Mouse (Mus musculus) G1E (cell line): ENCODE data around the gene Lurap1l. TPM values are rescaled to one million over a fixed set of nuclear protein-coding genes. Genes with fewer than 3 reads are reported as not detected.

Source experiments
- ATAC-seq: 2 replicates; pipeline ENCODE4 v1.8.0; 2016; ENCODE audit warnings: mild to moderate bottlenecking; ENCODE audit not compliant: insufficient number of reproducible peaks, poor library complexity, low FRiP score, severe bottlenecking; ENCODE audit errors: extremely low read depth
- DNase-seq: peaks from one replicate; pipeline ENCODE4 v3.0.0; 2012; ENCODE audit warnings: low spot score
- H3K27me3 ChIP-seq: 2 replicates; pipeline ENCODE4 v1.6.1; 2012; ENCODE audit warnings: mild to moderate bottlenecking, low read length, inconsistent platforms; ENCODE audit not compliant: insufficient read depth
- H3K36me3 ChIP-seq: replicated peaks from 2 replicates; pipeline ENCODE3; 2012; ENCODE audit warnings: mild to moderate bottlenecking, inconsistent platforms
- H3K4me1 ChIP-seq: 2 replicates; pipeline ENCODE4 v1.6.1; 2012; ENCODE audit warnings: low read depth, low read length, inconsistent platforms, mixed read lengths; ENCODE audit not compliant: insufficient read depth
- H3K4me3 ChIP-seq: 2 replicates; pipeline ENCODE4 v1.5.1; 2012; ENCODE audit warnings: low read depth, mild to moderate bottlenecking, inconsistent platforms, low read length, moderate library complexity, mixed read lengths
- H3K9me3 ChIP-seq: replicated peaks from 2 replicates; pipeline ENCODE4 v1.6.1; 2012; ENCODE audit warnings: inconsistent platforms
- CTCF ChIP-seq: IDR thresholded peaks from 2 replicates; pipeline ENCODE4 v1.5.1; 2012; ENCODE audit warnings: low read depth, low read length, inconsistent platforms, mixed read lengths
- GATA1 ChIP-seq: IDR thresholded peaks from 2 replicates; pipeline ENCODE4 v1.6.1; 2012; ENCODE audit warnings: borderline replicate concordance, low read length, inconsistent platforms, mixed read lengths
- GATA2 ChIP-seq: IDR thresholded peaks from 2 replicates; pipeline ENCODE4 v1.6.1; 2012; ENCODE audit warnings: low read depth, low read length, inconsistent platforms, borderline replicate concordance
- POLR2AphosphoS5 ChIP-seq: IDR thresholded peaks from 2 replicates; pipeline ENCODE4 v1.6.1; 2012; ENCODE audit warnings: low read depth, low read length, inconsistent platforms; ENCODE audit not compliant: insufficient replicate concordance
- TAL1 ChIP-seq: conservative IDR thresholded peaks from 2 replicates; pipeline ENCODE4 v1.6.1; 2012; ENCODE audit warnings: low read depth, low read length, inconsistent platforms, mixed read lengths
- polyA plus RNA-seq: library from polyadenylated mRNA; stranded (reverse); fragments of >175 nt; gene quantifications from 2 replicates; pipeline ENCODE4 v1.2.3, GENCODE M21; 2012
- total RNA-seq, 2 experiments: library from RNA; stranded (forward) in 1 of 2; stranded (reverse) in 1 of 2; fragments of 200-1000 nt in 1 of 2; fragments of >200 nt in 1 of 2; fragmentation: Nextera tagmentation in 1 of 2; gene quantifications; 2 replicates each; pipeline ENCODE4 v1.2.3; 2014 to 2017

Gene Lurap1l
- total and polyA plus RNA-seq, 3 experiments: 0.05 TPM; not detected in 2

DNA sequence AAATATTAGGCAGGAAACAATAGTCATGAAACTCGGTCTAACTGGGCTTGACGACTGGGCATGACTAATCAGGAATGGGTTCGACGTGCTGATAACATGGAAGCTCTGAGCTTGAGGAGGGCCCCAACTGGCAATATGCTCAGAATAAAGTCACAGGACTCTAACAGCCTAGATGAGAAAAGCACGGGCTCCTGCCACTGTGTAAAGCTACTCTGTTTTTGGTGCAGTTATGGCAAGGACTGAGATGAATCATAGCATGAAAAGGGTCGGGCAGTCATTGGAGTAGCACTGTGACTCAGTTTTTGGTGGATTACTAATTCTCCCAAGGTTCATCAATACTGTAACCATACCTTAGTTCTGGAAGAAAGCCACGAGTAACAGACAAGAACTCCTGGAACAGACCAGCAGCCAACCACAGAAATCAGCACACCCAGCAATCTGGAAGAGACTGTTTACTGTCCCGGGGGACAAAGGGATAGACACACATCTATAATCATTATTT is 39.9 kb downstream of the Lurap1l start:
- no peaks in the 10 kb centered on the region for H3K27me3 ChIP-seq
- ATAC-seq (no peak), DNase-seq (no peak)
- no peaks in the 10 kb centered on the region for H3K36me3 ChIP-seq
- H3K9me3 ChIP-seq: peaks cover 9% of the 10 kb centered on the region
- no peak overlapping the region for H3K4me3 ChIP-seq
- TF ChIP-seq CTCF (no peak), POLR2AphosphoS5 (no peak), GATA1 (no peak), TAL1 (no peak), GATA2 (no peak)
- no peaks in the 10 kb centered on the region for H3K4me1 ChIP-seq

DNA sequence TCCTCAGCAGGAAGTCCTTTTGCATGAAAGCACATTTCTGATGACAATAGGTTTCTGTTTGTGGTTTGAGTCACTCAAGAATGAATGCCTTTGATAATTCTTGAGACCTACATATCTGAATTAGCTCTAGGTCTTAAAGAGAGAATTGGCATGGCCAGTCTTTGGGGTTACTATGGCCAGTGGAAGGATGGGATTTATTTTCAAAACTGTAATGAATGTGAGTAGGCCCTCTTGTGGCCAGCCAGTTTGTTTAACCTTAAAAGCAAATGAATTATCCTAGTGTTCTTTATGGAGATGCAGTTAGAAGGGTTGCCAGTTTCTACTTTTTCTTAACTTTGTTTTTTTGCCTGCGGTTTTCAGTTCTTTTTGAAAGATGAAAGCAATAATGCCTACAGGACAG is 42.2 kb downstream of the Lurap1l start:
- no peak for DNase-seq
- H3K27me3 ChIP-seq: no peaks in the 10 kb centered on the region
- no peaks in the 10 kb centered on the region for H3K4me1 ChIP-seq
- H3K36me3 ChIP-seq: no peaks in the 10 kb centered on the region
- TF ChIP-seq GATA2: no peak
- no peak for TF ChIP-seq GATA1
- no peak for TF ChIP-seq TAL1
- TF ChIP-seq CTCF: no peak
- TF ChIP-seq POLR2AphosphoS5: no peak
- H3K4me3 ChIP-seq: no peak overlapping the region
- H3K9me3 ChIP-seq: peaks cover 9% of the 10 kb centered on the region
- no peak for ATAC-seq

DNA sequence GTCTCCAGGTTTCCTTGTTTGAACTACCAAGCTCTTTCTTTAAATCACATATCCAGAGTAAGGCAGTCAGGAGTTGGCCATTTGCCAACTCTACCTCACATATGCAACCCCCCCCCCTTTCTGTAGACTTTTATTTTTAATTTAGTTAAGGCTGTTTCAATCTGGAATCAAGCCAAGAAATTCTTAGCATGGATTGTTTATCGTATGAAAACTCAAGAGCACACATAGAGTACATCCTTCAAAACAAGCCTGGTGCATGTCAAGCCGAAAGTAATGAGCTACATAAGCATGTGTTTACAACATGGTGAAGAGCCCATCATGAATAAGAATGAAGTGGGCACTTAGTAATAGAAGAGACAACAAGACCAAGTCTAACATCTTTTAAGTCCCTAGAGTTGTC is 45.5 kb downstream of the Lurap1l start:
- DNase-seq (no peak), ATAC-seq (no peak)
- TF ChIP-seq GATA2 (no peak), CTCF (no peak), POLR2AphosphoS5 (no peak), TAL1 (no peak), GATA1 (no peak)
- Histone ChIP-seq H3K36me3 (no peaks in the 10 kb centered on the region), H3K4me3 (no peak overlapping the region), H3K4me1 (no peaks in the 10 kb centered on the region), H3K9me3 (peaks cover 7% of the 10 kb centered on the region), H3K27me3 (no peaks in the 10 kb centered on the region)

DNA sequence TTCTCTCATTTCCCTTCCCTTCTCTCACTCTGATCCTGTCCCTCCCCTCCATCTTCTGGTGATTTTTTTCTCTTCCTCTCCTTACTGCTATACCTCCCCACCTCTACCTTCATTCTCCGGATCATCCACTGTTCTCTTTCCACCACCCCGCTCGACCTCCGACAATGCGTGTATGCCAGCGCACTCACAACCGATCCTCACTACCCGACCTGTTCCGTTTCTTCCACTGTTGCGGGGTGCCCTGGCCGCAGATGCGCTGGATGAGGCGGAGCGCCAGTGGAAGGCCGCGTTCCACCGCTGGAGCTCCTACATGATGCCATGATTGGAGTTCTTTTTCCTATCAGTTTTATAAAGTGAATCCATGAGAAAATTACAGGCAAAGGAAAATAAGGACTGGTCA is 57.1 kb downstream of the Lurap1l start:
- Histone ChIP-seq H3K9me3 (peaks cover 7% of the 10 kb centered on the region), H3K36me3 (no peaks in the 10 kb centered on the region), H3K4me1 (no peaks in the 10 kb centered on the region), H3K27me3 (no peaks in the 10 kb centered on the region), H3K4me3 (no peak overlapping the region)
- no peak for DNase-seq
- ATAC-seq: no peak
- TF ChIP-seq POLR2AphosphoS5 (no peak), TAL1 (no peak), CTCF (no peak), GATA2 (no peak), GATA1 (no peak)

DNA sequence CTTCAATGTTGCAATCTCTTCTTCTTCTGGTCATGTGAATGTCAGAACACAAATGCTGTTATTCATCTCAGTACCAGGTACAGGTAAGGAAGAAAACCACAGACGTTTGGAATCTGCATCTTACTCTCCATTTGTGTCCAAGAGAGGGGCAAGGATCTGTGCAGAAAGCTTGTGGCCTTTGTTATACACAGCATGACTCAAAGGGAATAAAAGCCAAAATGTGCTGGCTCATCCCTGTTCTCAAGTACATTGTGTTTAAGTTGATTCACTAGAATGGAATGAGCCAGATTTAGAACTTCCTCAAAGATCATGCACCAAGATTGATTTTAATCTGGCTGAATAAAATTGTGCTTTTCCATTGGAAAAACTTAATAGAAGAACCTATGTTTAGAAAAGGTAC is 61.4 kb downstream of the Lurap1l start:
- no peak for DNase-seq
- Histone ChIP-seq H3K27me3 (no peaks in the 10 kb centered on the region), H3K4me1 (no peaks in the 10 kb centered on the region), H3K9me3 (peaks cover 11% of the 10 kb centered on the region), H3K4me3 (no peak overlapping the region), H3K36me3 (no peaks in the 10 kb centered on the region)
- TF ChIP-seq POLR2AphosphoS5 (no peak), GATA1 (no peak), TAL1 (no peak), GATA2 (no peak), CTCF (no peak)
- no peak for ATAC-seq

DNA sequence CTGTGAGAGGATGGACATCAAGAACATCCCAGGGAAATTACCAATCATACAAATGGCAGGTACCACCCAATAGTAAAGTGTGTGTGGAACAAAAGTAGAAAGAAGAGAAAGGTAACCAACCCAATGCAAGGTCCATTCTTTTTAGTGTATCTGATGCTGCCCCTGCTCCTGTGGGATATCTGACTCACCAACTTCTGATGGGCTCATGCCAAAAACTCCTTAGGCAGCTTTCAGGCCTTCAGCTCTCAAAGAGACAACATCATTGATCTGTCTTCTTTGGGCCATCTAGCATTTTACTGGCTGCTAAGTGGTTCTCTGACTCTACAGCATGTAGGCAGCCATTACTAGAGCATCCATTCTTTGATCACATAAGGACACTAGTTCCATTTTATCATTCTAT is 63.5 kb downstream of the Lurap1l start:
- DNase-seq: no peak
- Histone ChIP-seq H3K36me3 (no peaks in the 10 kb centered on the region), H3K4me3 (no peak overlapping the region), H3K4me1 (no peaks in the 10 kb centered on the region), H3K27me3 (no peaks in the 10 kb centered on the region), H3K9me3 (peaks cover 4% of the 10 kb centered on the region)
- TF ChIP-seq CTCF: no peak
- TF ChIP-seq GATA1: no peak
- no peak for TF ChIP-seq TAL1
- no peak for TF ChIP-seq POLR2AphosphoS5
- TF ChIP-seq GATA2: no peak
- no peak for ATAC-seq

DNA sequence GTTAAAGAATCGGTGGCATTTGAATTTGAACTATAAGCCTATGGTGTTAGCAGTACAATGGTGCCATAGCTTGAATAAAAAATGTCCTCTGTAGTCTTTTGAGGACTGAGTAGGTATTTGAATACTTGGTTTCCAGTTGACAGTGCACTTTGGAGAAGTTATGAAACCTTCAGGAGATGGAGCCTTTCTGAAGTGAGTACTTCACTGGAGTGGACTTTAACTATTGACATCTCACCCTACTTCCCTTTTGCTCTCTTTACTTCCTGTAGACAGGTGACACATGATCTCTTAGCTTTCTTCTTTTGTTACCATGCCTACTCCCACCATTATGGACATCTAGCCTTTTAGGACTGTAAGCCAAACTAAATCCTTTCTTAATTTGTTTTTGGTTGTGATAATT is 80.4 kb downstream of the Lurap1l start:
- H3K4me3 ChIP-seq: no peak overlapping the region
- no peaks in the 10 kb centered on the region for H3K36me3 ChIP-seq
- no peak for TF ChIP-seq CTCF
- TF ChIP-seq TAL1: no peak
- no peak for TF ChIP-seq GATA1
- DNase-seq (no peak), ATAC-seq (no peak)
- 0 out of 2 replicates have a peak, but pooled peaks cover 6% of the 10 kb centered on the region for H3K9me3 ChIP-seq
- no peaks in the 10 kb centered on the region for H3K4me1 ChIP-seq
- no peaks in the 10 kb centered on the region for H3K27me3 ChIP-seq
